Mouse (Mus musculus) liver (tissue): ENCODE data around the gene Ntm.

Experiments
- DNase-seq: peaks from one replicate; pipeline ENCODE4 v3.0.0-alpha.2; 2020; ENCODE audit warnings: mixed read lengths

Gene Ntm

DNA sequence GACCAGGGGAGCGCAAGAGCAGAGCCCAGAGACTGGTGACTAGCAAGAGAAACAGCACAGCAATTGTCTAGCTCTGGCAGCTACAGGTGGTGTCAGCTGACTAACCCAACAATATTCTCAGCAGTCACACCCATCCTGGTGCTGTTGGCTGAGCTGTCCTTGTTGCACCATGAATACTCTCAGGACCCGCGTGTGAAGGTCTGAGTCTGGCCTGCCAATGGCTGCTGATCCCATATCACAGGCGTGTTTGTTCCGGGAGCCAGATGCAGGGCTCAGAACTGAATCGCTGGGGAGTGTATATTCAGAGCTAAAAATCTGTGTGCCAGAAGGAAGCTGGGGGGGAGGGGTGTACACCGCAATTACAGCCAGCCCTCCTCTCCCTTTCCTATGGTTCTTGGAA is 310.1 kb downstream of the Ntm start:
- DNase-seq = no peak

DNA sequence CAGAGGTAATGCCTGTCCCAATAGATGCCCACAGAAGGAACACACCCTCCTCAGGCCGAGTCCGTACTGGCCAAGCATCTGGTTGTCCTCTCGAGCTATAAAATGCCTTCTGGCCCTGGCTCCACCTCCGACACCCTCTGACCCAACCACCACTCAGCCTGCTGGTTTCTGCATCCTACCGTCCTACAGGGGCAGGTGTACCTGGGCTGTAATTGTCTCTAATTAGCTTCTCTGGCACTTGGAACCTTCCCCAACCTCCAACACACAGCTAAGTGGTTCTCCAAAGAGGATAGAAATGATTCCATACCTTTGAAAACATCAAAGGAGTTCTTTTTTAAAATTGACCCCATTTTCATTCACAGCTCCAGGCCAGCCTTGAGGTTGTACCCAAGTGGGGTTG is 311.1 kb downstream of the Ntm start:
- no peak for DNase-seq

DNA sequence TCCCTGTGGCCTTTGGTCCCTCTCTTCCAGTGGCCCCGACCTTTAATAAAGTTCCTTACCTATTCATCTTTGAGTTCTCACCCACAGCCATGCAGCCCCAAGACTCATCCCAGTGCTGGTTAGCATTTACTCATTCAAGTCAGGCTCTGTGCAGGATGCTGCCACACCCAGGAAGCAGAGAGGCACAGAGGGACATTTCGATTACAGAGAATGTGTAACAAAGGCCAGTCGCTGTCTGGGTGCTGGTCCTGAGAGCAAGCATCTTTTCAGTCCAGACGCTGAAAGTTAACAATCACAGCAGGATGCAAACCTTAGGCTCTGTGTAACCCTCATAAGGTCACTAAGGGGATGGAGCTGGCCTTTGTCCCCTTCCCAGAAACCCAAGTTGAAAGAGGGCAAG is 311.7 kb downstream of the Ntm start:
- DNase-seq = no peak

GRCm38 (mm10) chr9:29650679-29651078 is 312.3 kb downstream of the Ntm start:
- DNase-seq = peak; percentile 13

GRCm38 (mm10) chr9:29650266-29650665 is 312.7 kb downstream of the Ntm start:
- no peak for DNase-seq

- DNase-seq = no peak
These were observed 314.7 kb downstream of the Ntm start for GRCm38 (mm10) chr9:29648256-29648655.

- no peak for DNase-seq
These were observed 315.2 kb downstream of the Ntm start for GRCm38 (mm10) chr9:29647764-29648163.

DNA sequence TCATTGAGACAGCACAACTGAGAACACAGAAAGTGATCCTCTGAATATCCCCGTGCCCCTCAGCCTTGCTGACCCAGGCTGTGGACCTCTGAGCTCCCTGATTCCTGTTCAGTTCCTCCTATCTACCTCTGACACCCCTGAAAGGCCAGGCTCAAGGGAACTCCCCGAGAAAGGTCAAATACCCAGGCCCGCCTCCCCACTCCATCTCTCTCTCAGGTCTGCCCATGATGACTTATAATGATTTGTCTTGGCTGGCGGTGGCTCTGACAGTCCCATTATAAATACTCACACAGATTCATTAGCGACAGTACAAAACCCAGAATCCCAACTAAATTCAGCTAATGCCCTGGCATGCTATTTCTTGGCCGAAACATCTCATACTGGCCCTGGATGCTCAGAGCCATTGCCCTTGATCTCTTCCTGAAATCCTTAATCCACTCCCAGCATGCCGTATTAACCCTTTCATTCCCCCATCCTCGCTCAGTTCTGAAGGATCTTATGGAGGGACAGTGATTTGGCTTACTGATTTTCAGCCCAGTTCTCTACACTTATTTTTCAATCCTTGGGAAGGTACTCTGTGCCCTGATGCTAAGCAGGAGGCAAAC is 317.0 kb downstream of the Ntm start:
- no peak for DNase-seq

- DNase-seq = peak; percentile 59
These were observed 319.8 kb downstream of the Ntm start for GRCm38 (mm10) chr9:29642997-29643657.

GRCm38 (mm10) chr9:29637335-29637734 is 325.6 kb downstream of the Ntm start:
- no peak for DNase-seq

GRCm38 (mm10) chr9:29617181-29617580 is 345.8 kb downstream of the Ntm start:
- no peak for DNase-seq

DNA sequence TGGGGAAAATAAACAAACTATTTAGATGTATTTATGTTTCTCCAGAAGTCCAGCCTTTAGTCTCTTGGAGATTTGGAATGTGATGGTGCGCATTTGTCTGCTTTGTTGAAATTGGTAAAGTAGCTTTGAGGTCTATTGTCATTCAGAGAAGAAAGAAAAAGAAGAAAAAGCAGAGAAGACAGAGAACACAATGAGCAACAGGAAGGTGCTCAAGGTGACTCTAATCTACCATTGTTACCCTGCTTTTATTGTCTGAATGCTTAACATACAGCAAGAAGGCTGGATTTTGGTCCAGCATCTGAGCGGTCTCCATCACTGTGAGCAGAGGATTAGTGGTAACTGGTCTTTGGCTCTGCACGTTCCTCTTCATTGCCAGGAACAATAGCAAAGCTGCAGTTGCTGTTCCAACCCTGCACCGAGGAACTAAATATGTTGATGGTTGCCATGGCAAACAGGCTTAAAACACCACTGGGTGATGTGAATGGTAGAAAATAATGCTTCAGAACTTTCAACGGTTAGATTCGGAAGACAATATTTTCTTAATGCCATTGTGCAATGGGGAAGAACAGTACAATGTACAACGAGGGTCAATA is 350.8 kb downstream of the Ntm start:
- no peak for DNase-seq

- no peak for DNase-seq
These were observed 352.1 kb downstream of the Ntm start for GRCm38 (mm10) chr9:29610867-29611266.

- no peak for DNase-seq
These were observed 365.3 kb downstream of the Ntm start for GRCm38 (mm10) chr9:29597665-29598064.

GRCm38 (mm10) chr9:29595321-29595720 is 367.6 kb downstream of the Ntm start:
- no peak for DNase-seq

GRCm38 (mm10) chr9:29594537-29595294 is 368.2 kb downstream of the Ntm start:
- no peak for DNase-seq

- no peak for DNase-seq
These were observed 375.6 kb downstream of the Ntm start for GRCm38 (mm10) chr9:29587376-29587775.

DNA sequence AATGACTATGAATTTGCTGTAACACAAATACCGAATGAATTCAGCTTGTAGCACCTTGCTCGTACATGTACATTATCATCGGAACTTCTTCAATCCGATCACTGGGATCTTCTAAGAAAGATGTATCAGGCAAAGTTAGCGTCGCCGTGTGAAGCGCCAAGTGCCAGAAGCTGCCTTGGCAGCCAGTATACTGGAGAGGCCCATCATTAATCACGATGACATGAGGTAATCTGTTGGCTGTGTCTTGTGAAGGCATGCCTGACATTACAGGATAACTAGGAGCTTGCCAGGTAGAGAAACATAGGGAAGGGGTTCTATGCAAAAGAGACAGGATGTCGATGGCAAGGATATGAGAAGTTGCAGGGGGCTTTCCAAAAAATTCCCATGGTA is 376.6 kb downstream of the Ntm start:
- no peak for DNase-seq

DNA sequence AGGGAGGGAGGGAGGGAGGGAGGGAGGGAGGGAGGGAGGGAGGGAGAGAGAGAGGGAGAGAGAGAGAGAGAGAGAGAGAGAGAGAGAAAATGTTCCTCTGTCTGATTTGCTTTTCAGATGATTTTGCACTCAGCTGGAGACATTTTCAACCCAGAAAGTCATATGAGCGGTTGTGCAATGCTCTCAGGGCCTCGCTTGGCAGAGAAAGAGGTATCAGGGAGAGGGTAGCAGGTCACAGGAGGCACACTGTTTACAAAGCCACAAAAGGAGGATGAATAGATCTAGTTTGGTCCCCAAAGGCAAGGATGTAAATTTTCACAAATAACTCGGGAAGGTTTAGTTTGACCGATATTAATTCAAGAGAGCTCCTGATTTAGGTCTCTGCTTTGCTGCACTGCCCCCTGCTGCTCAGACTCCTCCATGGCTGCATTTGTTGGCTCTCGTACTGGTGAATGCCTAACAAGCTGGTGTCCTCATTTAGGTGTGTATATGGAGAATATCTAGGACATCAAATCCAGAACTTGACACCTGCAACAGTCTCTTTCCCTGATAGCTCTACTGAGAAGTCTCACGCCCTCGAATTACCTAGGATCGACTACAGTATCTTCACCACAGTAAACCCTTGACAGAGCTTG is 377.1 kb downstream of the Ntm start:
- DNase-seq = peak; percentile 34

GRCm38 (mm10) chr9:29578226-29578625 is 384.7 kb downstream of the Ntm start:
- no peak for DNase-seq

GRCm38 (mm10) chr9:29576051-29576533 is 386.8 kb downstream of the Ntm start:
- no peak for DNase-seq

DNA sequence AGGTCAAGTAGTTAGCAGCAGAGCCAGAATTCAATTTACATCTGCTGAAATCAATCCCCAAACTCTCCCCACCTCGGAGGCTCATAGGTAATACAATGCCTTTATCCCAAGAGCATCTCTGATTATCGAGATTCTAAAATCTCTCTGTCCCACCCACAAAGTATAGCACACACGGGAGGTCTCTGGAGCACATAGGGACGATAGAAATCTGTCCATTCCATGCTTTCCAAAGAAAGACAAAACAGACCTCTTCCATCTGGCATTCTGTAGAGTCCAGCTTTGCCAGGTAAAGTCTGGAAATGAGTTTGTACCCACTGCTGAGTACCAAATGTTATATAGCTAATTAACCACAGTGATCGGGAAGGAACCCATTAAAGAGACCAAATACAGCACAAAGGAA is 388.4 kb downstream of the Ntm start:
- no peak for DNase-seq

DNA sequence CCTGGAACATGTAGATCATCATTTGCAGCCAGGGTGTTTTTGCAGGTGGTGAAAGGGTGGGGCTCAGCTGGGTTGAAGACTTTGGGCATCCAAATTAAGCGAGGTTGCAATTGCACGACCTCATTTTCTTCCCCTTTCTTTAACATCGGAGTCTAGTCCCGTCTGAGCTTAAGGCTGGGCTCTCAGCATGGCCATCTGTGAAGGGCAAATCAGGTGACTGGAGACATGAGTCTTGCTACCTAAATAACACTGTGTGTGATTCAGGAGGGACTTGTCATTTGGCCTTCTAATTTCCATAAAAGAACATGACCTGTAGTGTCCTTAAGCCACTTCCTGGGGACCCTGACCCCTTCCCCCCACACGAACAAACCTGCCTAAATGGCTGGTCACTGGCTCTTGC is 394.4 kb downstream of the Ntm start:
- no peak for DNase-seq
